Mouse (Mus musculus): ENCODE results near the gene Sufu. TPM values are rescaled to one million over a fixed set of nuclear protein-coding genes. Genes with fewer than 3 reads are reported as not detected.

Gene Sufu
- polyA plus RNA-seq, 1 experiment = 24.2 TPM

- no peak for DNase-seq (ENCODE audit: low read depth)
Observed at GRCm38 (mm10) chr19:46433712-46434111, 37.0 kb downstream of the Sufu start.

- no peak for DNase-seq (ENCODE audit: low read depth)
Observed at GRCm38 (mm10) chr19:46434148-46434547, 37.5 kb downstream of the Sufu start.

GRCm38 (mm10) chr19:46434591-46434990 is 37.9 kb downstream of the Sufu start:
- DNase-seq (ENCODE audit: low read depth) = no peak

GRCm38 (mm10) chr19:46435492-46435891 is 38.8 kb downstream of the Sufu start:
- DNase-seq (ENCODE audit: low read depth) = no peak

- no peak for DNase-seq (ENCODE audit: low read depth)
Observed at GRCm38 (mm10) chr19:46443509-46443908, 46.8 kb downstream of the Sufu start.

- DNase-seq (ENCODE audit: low read depth) = no peak
Observed at GRCm38 (mm10) chr19:46444209-46444608, 47.5 kb downstream of the Sufu start.

GRCm38 (mm10) chr19:46445641-46446040 is 48.9 kb downstream of the Sufu start:
- DNase-seq (ENCODE audit: low read depth) = no peak

GRCm38 (mm10) chr19:46446436-46447020 is 49.8 kb downstream of the Sufu start:
- no peak for DNase-seq (ENCODE audit: low read depth)

- no peak for DNase-seq (ENCODE audit: low read depth)
Observed at GRCm38 (mm10) chr19:46447110-46447509, 50.4 kb downstream of the Sufu start.

- no peak for DNase-seq (ENCODE audit: low read depth)
Observed at GRCm38 (mm10) chr19:46447911-46448310, 51.2 kb downstream of the Sufu start.

GRCm38 (mm10) chr19:46449261-46450005 is 52.7 kb downstream of the Sufu start:
- DNase-seq (ENCODE audit: low read depth) = no peak

GRCm38 (mm10) chr19:46452052-46452827 is 55.5 kb downstream of the Sufu start:
- DNase-seq (ENCODE audit: low read depth) = no peak

- DNase-seq (ENCODE audit: low read depth) = no peak
Observed at GRCm38 (mm10) chr19:46452916-46453315, 56.2 kb downstream of the Sufu start.

- DNase-seq (ENCODE audit: low read depth) = no peak
Observed at GRCm38 (mm10) chr19:46454126-46454880, 57.6 kb downstream of the Sufu start.

GRCm38 (mm10) chr19:46455032-46455431 is 58.3 kb downstream of the Sufu start:
- no peak for DNase-seq (ENCODE audit: low read depth)

GRCm38 (mm10) chr19:46455556-46455955 is 58.9 kb downstream of the Sufu start:
- no peak for DNase-seq (ENCODE audit: low read depth)

- no peak for DNase-seq (ENCODE audit: low read depth)
Observed at GRCm38 (mm10) chr19:46456018-46456735, 59.5 kb downstream of the Sufu start.

GRCm38 (mm10) chr19:46457798-46458197 is 61.1 kb downstream of the Sufu start:
- no peak for DNase-seq (ENCODE audit: low read depth)

- no peak for DNase-seq (ENCODE audit: low read depth)
Observed at GRCm38 (mm10) chr19:46459256-46459655, 62.6 kb downstream of the Sufu start.

- DNase-seq (ENCODE audit: low read depth) = no peak
Observed at GRCm38 (mm10) chr19:46459889-46460288, 63.2 kb downstream of the Sufu start.

- no peak for DNase-seq (ENCODE audit: low read depth)
Observed at GRCm38 (mm10) chr19:46462574-46462973, 65.9 kb downstream of the Sufu start.
